Mouse (Mus musculus) CD8-positive naive resting alpha-beta T cell, adult 2 months (primary cell): Measurements from ENCODE around the gene Trim38.

Experiments used
- DNase-seq, 2 experiments: peaks; one replicate each; pipeline ENCODE4 v3.0.0; 2022; ENCODE audit warnings: low read depth in 2 of 2, low spot score in 2 of 2

Gene Trim38

DNA sequence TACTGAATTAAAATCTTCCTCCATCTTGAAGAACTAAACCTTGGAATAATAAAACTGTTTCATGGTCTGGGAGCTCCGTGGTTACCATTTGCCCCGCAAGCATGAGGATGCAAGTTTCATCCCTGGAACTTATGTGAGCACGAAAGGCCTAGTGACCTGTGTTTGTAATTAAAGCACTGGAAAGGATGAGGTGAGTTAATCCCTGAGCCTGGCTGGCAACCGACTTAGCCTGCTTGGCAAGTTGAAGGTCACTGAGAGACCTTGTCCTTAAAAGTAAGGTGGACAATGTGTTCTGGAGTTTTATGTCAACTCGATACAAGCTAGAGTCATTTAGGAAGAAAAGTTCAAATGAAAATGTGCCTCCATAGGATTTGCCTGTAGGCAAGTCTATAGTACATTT is 65.1 kb downstream of the Trim38 start:
- no peak for DNase-seq

DNA sequence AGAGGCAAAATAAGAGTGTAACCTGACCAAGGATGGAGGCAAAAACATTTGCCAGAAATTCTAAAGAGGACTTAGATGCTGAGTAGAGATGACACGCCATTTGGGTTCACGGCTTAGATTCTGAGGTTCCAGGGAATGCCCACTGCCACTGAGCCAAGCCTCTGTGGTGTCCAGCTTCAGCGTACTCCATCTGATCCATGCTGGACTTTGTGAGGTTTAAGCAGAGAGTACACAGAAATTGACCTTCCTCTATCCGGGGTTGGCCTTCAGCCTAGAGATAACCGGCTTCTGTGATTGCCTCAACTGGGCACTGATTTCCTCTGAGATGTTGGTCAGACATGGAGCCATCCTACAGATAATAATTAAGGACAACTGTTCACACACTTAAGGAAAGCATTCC is 66.9 kb downstream of the Trim38 start:
- no peak for DNase-seq

DNA sequence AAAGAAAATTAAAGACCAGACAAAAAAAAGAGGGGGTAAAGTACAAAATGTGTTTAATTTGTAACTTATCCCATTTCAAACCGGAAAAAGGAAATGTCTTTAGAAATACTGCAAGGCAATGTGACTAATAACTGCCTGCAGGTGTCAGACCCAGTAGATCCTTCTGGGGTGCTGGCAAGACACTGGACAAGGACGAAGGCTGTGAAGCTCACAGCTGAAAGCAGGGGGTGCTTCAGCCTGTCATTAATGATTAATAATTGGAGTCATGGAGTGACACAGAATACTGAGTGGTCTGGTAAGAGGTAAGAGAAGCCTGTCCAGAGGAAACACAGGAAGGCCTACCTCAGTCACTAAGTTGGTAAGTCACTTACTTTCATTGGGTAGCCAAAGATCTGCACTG is 69.6 kb downstream of the Trim38 start, which contains the start of gene Slc17a3:
TSS of gene Slc17a3 (plus strand) at position 127 of the 400 bp plus-strand sequence.
- no peak for DNase-seq
